Mouse (Mus musculus) lung, postnatal 0 days (tissue): ENCODE measurements at regions not wholly inside any gene's neighbourhood (a gene's known extent, or its start where the extent isn't known, plus 50 kb on each side); places are given as distances from the start of the nearest gene placed in this dataset.

Experiments used
- ATAC-seq: fragments of 200-750 bp; cut with Nextera tagmentation; 2 replicates; pipeline ENCODE4 v1.8.0; 2017; ENCODE audit warnings: moderate library complexity
- DNase-seq: peaks from one replicate; pipeline ENCODE4 v3.0.0-alpha.2; 2016; ENCODE audit warnings: low spot score
- H3K27ac ChIP-seq: fragments of 300-500 bp; sonication (generic); 2 replicates; pipeline ENCODE4 v1.5.1; 2014; ENCODE audit warnings: antibody characterized with exemption, mild to moderate bottlenecking, low read length, mixed read lengths
- H3K27me3 ChIP-seq: fragments of 300-500 bp; sonication (generic); replicated peaks from 2 replicates; pipeline ENCODE4 v1.6.1; 2014; ENCODE audit warnings: low read length, mixed read lengths; ENCODE audit not compliant: insufficient read depth
- H3K36me3 ChIP-seq: fragments of 300-500 bp; sonication (generic); 2 replicates; pipeline ENCODE4 v1.6.1; 2014; ENCODE audit warnings: low read length, mixed read lengths; ENCODE audit not compliant: insufficient read depth
- H3K4me1 ChIP-seq: fragments of 300-500 bp; sonication (generic); 2 replicates; pipeline ENCODE4 v1.6.1; 2014; ENCODE audit warnings: antibody characterized with exemption, low read depth, low read length, mixed read lengths; ENCODE audit not compliant: insufficient read depth
- H3K4me2 ChIP-seq: fragments of 300-500 bp; sonication (generic); replicated peaks from 2 replicates; pipeline ENCODE4 v1.6.1; 2014; ENCODE audit warnings: low read depth, mild to moderate bottlenecking, low read length, moderate library complexity, mixed read lengths
- H3K4me3 ChIP-seq: fragments of 300-500 bp; sonication (generic); 2 replicates; pipeline ENCODE4 v1.5.1; 2014; ENCODE audit warnings: low read depth, low read length
- H3K9ac ChIP-seq: fragments of 300-500 bp; sonication (generic); replicated peaks from 2 replicates; pipeline ENCODE4 v1.6.1; 2014; ENCODE audit warnings: low read depth, mild to moderate bottlenecking
- H3K9me3 ChIP-seq: fragments of 300-500 bp; sonication (generic); 2 replicates; pipeline ENCODE4 v1.6.1; 2016; ENCODE audit warnings: low read length, mixed read lengths
- CTCF ChIP-seq: IDR thresholded peaks from 2 replicates; pipeline ENCODE4 v1.5.1; 2016; ENCODE audit warnings: antibody characterized with exemption, mild to moderate bottlenecking
- EP300 ChIP-seq: IDR thresholded peaks from 2 replicates; pipeline ENCODE4 v1.6.1; 2016; ENCODE audit warnings: antibody characterized with exemption, mild to moderate bottlenecking, control low read depth
- WGBS: fragments of 180-500 bp; shearing (Covaris S2); extraction: QIAGEN DNeasy Blood & Tissue Kit; methylation state at CpG from one replicate; pipeline ENCODE4 v1.1.7; 2014; 5-methylcytosine and 5-hydroxymethylcytosine counted together

DNA sequence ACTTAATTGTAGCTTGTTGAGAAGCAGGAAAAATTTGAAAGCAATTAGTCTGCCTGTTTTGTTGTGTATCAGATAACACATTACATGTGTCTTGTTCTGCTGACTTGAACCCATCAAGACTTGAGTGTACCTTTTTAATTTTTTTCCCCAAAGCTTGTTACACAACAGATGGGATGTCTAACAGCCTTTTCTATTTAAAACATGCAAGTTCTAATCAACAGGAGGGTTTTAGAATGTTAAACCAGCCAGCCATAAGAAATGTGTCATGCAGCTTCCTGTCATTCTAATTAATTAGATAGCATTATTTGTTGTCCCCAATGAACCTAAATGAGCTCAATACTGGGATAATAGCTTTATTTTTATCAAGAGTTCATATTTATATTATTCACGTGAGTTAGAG lies 1023.0 kb downstream of the Pcdh7 start:
- TF ChIP-seq EP300 (no peak), CTCF (no peak)
- 59% methylated on average over 1 of the region's 1 CpGs for WGBS
- H3K4me3 ChIP-seq: no peak overlapping the region
- no peak overlapping the region for H3K4me2 ChIP-seq
- no peaks in the 10 kb centered on the region for H3K27me3 ChIP-seq
- DNase-seq: no peak
- H3K9me3 ChIP-seq: no peaks in the 10 kb centered on the region
- H3K4me1 ChIP-seq: no peaks in the 10 kb centered on the region
- H3K36me3 ChIP-seq: no peaks in the 10 kb centered on the region
- H3K9ac ChIP-seq: no peak overlapping the region
- H3K27ac ChIP-seq: no peak overlapping the region
- no peak for ATAC-seq

DNA sequence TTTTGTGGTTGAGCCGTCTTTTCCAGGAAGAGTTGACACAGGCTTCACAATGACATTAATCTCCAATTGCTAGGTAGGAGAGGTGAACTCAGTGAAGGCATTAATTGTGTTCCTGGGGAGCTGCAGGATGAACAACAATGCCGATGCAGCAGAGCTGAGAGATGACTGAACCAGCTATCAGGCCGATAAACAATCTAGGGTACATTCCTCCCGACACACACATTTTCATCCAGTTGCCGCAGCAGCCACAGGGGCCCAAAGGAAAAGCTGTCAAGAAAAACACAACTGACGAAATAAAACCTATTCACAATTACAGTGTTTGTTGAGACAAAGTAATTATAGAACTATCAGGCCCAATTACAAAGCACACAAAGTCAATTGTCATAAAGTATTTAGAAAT lies 1029.9 kb downstream of the Pcdh7 start:
- no peak for ATAC-seq
- 22% methylated on average over 6 of the region's 6 CpGs for WGBS
- Histone ChIP-seq H3K27ac (no peak overlapping the region), H3K4me3 (no peak overlapping the region), H3K36me3 (no peaks in the 10 kb centered on the region), H3K4me2 (no peak overlapping the region), H3K27me3 (no peaks in the 10 kb centered on the region), H3K9me3 (no peaks in the 10 kb centered on the region), H3K9ac (no peak overlapping the region), H3K4me1 (no peaks in the 10 kb centered on the region)
- DNase-seq: no peak
- no peak for TF ChIP-seq EP300
- TF ChIP-seq CTCF: no peak

DNA sequence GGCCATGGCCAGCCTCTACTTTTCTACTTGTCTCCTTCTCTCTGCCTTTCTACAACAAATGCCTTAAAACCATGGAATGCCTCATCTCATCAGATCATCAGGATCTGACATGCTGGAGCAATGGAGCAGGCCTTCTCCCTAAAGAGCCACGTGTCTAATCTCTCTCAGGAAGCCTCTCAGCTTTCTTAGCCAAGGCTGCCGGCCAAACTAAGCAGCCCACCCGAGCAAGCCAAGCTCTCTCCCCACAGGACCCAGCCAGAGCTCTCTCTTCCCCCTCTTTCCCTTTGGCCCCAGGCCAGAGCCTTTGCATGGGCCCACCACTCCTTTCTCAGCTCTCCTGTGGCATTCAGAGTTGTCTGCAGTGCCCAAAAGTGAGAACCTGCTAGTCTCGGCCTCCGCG lies 1034.0 kb downstream of the Pcdh7 start:
- no peak overlapping the region for H3K4me2 ChIP-seq
- WGBS: 73% methylated on average over 6 of the region's 6 CpGs
- H3K27ac ChIP-seq: no peak overlapping the region
- ATAC-seq: no peak
- no peak for DNase-seq
- H3K4me1 ChIP-seq: no peaks in the 10 kb centered on the region
- H3K9me3 ChIP-seq: no peaks in the 10 kb centered on the region
- H3K36me3 ChIP-seq: no peaks in the 10 kb centered on the region
- TF ChIP-seq EP300 (no peak), CTCF (no peak)
- no peaks in the 10 kb centered on the region for H3K27me3 ChIP-seq
- no peak overlapping the region for H3K4me3 ChIP-seq
- H3K9ac ChIP-seq: no peak overlapping the region
